Mouse (Mus musculus) kidney, postnatal 14 days (tissue): ENCODE measurements around the gene Cyfip1.

Source experiments
- DNase-seq: peaks from one replicate; pipeline ENCODE4 v3.0.0; 2022; ENCODE audit warnings: mixed read lengths

The Cyfip1 gene

GRCm38 (mm10) chr7:55957916-55958315 lies 116.4 kb downstream of the Cyfip1 start:
- DNase-seq = no peak

GRCm38 (mm10) chr7:55959801-55960200 lies 118.3 kb downstream of the Cyfip1 start:
- DNase-seq = no peak

- no peak for DNase-seq
These were observed 119.0 kb downstream of the Cyfip1 start for GRCm38 (mm10) chr7:55960506-55960905.

GRCm38 (mm10) chr7:55962004-55962908 lies 120.7 kb downstream of the Cyfip1 start, which contains the start of gene Nipa2:
Gene Nipa2 (minus strand): TSS chr7:55962476.
- DNase-seq = peak; percentile 96

GRCm38 (mm10) chr7:55966866-55967460 lies 125.4 kb downstream of the Cyfip1 start:
- DNase-seq = no peak

- DNase-seq = no peak
These were observed 126.8 kb downstream of the Cyfip1 start for GRCm38 (mm10) chr7:55968258-55968901.

- no peak for DNase-seq
These were observed 127.9 kb downstream of the Cyfip1 start for GRCm38 (mm10) chr7:55969415-55969814.

GRCm38 (mm10) chr7:55974429-55974828 lies 132.9 kb downstream of the Cyfip1 start:
- no peak for DNase-seq

GRCm38 (mm10) chr7:55981511-55981910 lies 140.0 kb downstream of the Cyfip1 start:
- DNase-seq = no peak
